Mouse (Mus musculus): ENCODE results near the gene Ten1.

Ten1 gene

DNA sequence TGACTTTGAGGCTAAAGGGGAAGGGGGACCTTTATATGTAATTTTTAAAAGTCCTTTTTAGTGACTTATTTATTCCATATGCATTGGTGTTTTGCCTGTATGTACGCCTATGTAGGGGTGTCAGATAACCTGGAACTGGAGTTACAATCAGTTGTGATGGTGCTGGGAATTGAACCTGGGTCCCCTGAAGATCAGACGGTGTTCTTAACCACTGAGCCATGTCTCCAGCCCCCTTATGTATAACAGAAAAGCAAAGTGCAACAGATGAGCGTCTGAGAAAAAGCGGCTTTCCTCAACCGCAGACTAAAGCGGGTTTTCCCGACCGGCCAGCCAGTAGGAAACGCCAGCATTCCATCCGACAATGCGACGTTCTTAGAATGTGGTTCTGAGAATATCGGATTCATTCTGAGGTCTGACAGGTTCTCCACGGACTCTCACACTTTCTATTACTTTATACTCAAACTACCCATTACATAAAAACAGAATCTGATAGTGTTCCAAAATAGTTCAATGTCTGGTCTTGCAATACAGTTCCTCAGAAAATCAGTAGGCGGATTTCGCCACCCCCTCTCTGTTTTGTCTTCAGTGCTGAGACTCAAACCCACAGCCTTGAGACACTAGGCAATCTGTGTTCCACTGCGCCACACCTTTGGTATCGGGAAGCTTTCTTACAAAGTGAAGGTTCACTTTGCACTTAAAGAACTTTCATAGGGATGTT is 1.6 kb upstream of the Ten1 start:
- DNase-seq (ENCODE audit: extremely low read depth, low read depth, low spot score), result no peak

DNA sequence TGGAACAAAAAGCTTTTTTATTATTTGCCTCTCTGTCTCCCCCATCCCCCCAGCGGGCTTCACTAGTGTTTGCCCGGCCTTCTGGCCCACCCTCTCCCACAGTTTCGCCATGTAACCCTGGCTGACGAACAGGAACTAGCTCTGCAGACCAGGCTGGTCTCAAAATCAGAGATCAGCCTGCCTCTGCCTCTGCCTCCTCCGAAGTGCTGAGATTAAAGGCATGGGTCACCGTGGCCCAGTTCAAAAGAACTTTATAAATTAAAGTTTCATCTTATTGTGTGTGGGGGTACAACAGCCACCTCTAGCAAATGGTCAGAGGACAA is 1.1 kb upstream of the Ten1 start:
- DNase-seq (ENCODE audit: extremely low read depth, low read depth, low spot score), result no peak

GRCm38 (mm10) chr11:116198132-116198531 is 523 bp upstream of the Ten1 start:
- DNase-seq (ENCODE audit: extremely low read depth, low read depth, low spot score), result no peak

DNA sequence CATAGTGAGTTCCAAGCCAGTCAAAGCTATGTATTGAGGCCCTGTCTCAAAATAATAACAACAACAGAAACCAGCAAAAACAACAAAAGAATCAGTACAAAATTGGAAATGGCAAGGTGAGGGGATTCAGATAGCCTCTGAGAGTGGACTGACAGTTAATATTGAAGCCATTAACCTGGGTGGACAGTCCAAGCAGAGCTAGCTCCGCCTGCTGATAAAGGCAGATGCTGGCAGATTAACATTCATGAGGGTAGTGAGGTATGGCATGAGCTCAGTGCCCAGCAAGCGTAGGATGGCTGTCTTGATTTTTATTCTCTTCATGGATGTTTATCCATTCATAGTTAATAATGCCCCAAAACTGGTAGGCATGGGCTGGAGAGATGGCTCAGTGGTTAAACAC is 2.5 kb downstream of the Ten1 start:
- no peak for DNase-seq (ENCODE audit: extremely low read depth, low read depth, low spot score)

DNA sequence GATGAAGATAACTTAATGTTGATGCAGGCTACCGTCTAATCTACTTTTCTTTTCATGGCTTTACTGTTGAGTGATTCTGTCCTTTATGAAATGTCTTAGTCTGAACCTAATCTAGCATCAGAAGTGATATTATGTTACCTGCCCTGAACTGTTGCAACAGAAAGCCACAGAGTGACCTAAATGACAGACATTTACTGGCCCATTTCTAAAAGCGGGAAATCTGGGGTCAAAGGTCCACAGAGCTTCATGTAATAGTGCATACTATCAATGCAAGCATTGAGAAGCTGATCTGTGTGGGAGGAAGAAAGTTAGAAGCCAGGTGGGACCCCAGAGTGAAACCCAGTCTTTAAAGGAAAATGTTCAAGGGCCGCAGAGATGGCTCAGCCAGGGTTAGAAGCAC is 4.5 kb downstream of the Ten1 start:
- no peak for DNase-seq (ENCODE audit: extremely low read depth, low read depth, low spot score)

GRCm38 (mm10) chr11:116206678-116207077 is 8.0 kb downstream of the Ten1 start:
- no peak for DNase-seq (ENCODE audit: extremely low read depth, low read depth, low spot score)

- no peak for DNase-seq (ENCODE audit: extremely low read depth, low read depth, low spot score)
Observed at GRCm38 (mm10) chr11:116208660-116209059, 10.0 kb downstream of the Ten1 start.

- no peak for DNase-seq (ENCODE audit: extremely low read depth, low read depth, low spot score)
Observed at GRCm38 (mm10) chr11:116209257-116209656, 10.6 kb downstream of the Ten1 start.

- DNase-seq (ENCODE audit: extremely low read depth, low read depth, low spot score), result no peak
Observed at GRCm38 (mm10) chr11:116210696-116211095, 12.0 kb downstream of the Ten1 start.

- DNase-seq (ENCODE audit: extremely low read depth, low read depth, low spot score), result no peak
Observed at GRCm38 (mm10) chr11:116212847-116213246, 14.2 kb downstream of the Ten1 start.

DNA sequence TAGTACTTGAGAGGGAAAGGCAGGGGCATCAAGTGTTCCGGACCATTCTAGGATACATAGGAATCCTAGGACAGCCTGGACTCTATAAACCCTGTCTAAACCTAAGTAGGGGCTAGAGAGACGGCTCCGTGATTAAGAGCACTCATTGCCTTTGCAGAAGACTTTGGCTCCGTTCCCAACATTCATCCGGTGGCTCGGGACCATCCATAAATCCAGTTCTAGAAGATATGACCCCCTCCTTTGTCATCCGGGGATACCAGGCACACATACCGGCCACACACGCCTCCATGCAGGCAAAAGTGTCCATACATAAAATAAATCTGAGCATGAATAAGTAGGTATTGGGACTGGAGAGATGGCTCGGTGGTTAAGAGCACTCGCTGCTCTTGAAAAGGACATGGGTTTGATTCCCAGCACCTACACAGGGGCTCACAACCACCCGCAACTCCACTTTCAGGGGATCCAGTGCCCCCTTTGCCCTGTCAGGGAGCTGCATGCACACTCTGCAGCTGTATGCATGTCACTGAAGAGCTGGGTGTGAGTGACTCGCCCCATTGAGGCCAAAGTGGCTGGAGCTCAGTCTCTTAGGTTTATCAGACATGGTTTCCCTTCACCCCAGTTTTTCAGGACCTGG is 15.3 kb downstream of the Ten1 start:
- DNase-seq (ENCODE audit: extremely low read depth, low read depth, low spot score), result no peak

DNA sequence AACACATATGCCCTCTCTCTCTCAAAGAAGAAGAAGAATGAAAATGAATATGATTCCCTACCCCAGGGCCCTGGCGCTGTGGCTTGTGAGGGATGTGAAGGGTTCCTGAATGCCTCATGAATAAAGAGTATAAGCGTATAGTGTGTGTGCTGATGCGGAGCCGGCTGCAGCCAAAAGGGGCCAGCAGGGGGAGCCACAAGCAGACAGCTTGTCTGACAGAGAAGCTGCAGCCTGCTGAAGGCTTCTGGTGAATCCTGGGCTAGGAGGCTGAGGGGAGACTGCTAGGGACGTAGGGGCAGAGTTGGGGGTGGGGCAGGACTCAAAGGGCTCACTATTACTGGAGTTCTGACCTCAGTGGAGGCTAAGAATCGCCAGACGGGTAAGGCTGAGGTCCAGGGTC is 16.5 kb downstream of the Ten1 start:
- no peak for DNase-seq (ENCODE audit: extremely low read depth, low read depth, low spot score)

- no peak for DNase-seq (ENCODE audit: extremely low read depth, low read depth, low spot score)
Observed at GRCm38 (mm10) chr11:116215991-116216390, 17.3 kb downstream of the Ten1 start.

DNA sequence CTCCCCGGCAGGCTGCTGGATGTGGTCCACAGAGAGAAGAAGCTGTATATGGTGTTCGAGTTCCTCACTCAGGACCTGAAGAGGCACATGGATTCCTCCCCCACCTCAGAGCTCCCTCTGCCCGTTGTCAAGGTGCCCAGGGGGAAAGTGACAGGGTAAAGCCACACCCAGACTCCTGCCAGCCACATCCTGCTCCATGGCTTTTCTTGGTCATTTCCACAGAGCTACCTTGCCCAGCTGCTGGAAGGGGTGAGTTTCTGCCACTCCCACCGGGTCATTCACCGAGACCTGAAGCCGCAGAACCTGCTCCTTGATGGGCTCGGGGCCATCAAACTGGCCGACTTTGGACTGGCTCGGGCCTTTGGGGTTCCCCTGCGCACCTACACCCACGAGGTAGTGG is 17.9 kb downstream of the Ten1 start:
- no peak for DNase-seq (ENCODE audit: extremely low read depth, low read depth, low spot score)

- no peak for DNase-seq (ENCODE audit: extremely low read depth, low read depth, low spot score)
Observed at GRCm38 (mm10) chr11:116218263-116218662, 19.6 kb downstream of the Ten1 start.

DNA sequence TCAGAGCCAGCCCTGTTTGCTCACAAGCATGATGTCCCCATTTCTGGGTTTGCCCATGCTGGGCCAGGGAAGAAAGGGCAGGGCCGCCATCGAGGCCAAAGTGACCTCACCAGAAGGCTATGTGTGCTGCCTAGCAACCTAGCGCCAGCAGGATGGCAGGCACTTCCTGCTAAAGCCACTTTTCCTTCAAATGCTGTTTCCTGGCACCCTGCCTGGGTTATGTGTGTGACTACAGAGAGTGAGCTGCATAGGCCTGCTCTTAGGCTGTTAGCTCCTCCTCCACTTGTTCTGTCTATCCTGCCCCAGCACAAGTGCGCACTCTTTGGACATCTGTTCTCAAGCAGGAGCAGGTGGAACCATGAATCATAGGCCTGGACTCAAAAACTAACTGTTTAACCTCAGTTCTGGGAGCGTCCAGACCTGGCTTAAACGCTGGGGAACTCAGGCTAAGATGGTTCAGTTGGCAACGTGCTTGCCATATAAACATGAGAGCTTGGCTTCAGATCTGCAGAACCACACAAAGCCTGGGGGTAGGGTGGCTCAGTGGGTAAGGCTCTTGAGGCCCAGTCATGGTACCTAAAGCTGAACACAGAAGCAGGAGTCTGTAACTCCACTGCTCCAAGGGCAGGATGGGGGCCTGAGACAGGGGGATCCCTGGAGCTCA is 20.2 kb downstream of the Ten1 start:
- DNase-seq (ENCODE audit: extremely low read depth, low read depth, low spot score), result peak; percentile 64

DNA sequence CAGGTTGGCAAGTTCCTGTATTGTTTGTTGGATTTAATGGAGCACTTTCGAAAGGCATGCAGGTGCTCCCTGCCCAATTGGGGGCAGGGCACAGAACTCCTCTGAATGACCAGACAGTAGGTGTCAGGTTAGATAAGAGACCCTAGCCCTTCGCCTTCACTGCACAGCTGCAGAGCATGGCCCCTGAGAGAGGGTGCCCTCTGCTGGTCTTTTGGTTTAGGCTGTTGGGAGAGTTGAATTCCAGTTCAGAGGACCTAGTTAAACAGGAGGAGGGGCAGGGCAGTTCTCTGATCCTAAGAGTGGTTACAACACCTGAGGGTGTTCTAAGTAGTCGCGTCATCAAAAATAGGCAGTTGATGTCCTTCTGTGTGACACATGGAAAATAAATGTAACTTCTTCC is 21.2 kb downstream of the Ten1 start:
- DNase-seq (ENCODE audit: extremely low read depth, low read depth, low spot score), result no peak

DNA sequence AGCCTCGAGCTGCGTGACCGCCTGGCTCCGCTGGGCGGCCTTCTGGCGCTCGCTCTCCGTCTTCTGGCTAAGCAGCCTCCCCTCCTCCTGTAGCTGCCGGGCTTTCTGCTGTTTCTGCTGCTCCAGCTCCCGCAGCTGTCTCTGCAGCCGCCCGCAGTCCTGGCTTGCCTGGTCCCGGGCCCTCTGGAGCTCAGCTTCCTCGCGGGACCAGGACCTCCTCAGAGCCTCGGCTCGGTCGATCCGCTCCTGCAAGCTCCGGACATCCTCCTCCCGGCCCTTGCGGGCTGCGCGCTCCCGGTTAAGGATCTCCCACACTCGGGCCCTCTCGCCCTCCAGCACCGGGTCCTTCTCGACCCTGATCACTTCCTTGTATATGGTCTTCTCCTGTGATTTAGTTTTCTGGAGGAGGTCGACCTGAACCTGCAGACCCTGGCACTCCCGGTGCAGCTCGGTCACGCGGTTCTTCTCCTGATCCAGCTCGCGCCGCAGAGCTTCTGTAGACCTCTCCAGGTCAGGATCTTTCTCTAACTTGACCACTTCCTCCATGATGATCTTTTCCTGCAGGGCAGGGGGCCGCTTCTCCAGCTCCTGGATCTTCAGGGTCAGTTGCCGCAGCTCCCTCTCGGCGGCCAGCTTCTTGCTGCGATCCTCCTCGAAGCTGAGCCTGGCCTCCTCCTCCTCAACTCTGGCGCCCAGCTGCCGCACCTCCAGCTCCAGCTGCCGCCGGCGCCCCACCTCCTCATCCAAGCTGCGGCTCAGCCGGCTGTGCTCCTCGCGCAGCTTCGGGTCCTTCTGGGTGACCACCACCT is 23.5 kb downstream of the Ten1 start:
- no peak for DNase-seq (ENCODE audit: extremely low read depth, low read depth, low spot score)

DNA sequence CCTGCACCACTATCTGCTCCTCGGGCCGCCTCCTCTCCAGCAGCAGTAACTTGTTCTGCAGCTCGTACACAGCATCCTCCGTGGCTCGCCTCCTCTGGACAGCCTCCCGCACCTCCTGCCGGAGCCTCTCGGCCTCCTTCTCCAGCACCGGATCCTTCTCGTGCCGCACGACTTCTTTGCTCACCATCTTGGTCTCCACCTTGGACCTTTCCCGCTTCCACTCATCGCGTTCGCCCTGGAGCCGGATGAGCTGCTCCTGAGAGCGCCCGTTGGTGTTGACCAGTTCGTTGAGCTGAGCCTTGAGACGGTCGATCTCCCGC is 24.0 kb downstream of the Ten1 start:
- DNase-seq (ENCODE audit: extremely low read depth, low read depth, low spot score), result no peak

- DNase-seq (ENCODE audit: extremely low read depth, low read depth, low spot score), result no peak
Observed at GRCm38 (mm10) chr11:116226414-116226813, 27.8 kb downstream of the Ten1 start.

DNA sequence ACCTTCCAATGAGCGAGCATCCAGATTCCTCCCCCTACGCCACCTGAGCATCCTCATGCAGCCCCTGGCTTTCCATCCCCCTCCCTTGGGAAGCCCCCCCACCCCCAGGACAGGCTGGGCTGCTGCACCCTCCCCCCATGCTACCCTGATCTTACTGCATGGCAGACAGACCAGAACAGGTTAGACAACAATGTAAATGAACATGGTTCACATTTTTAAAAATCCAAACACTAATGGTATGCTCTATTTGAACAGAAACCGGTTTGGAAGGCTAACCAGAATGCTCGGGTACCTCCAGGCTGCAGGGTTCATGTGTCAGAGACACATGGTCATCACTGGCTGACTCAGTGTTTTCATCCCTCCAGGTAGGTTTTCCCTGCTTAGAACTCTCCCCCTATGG is 30.0 kb downstream of the Ten1 start:
- DNase-seq (ENCODE audit: extremely low read depth, low read depth, low spot score), result no peak

- DNase-seq (ENCODE audit: extremely low read depth, low read depth, low spot score), result no peak
Observed at GRCm38 (mm10) chr11:116232427-116232826, 33.8 kb downstream of the Ten1 start.
